ENCODE assay signal across 1 mouse cellular context in the genomic region with DNA sequence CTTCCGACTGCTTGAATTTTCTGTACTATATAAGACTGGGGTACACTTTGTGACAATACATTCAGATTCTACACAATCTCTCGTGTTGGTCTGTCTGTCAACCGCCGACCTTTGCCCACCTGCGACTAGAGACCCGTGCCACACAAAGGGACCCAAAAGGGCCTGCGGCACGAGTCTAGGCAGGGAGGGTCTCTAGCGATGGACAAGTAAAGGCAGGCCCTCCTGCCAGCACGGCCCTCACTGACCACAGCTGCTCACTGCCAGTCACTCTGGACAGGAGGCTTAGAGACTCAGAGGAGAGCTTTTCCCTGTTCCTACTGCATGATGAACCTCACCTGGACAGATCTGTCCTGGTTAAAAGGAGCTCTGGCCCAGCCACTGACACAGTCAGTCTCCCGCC.
TF ChIP-seq lines count a peak whose summit lies in the region.

No protein-coding gene starts in this region.

TF ChIP-seq in ES-E14, 5 proteins besides CTCF, POLR2A, EP300 and RAD21:
- TF ChIP-seq HCFC1 (IDR thresholded peaks at IDR 0.05; ENCODE audit: borderline replicate concordance, insufficient read depth, low read length), result no peak
- TF ChIP-seq CHD2 (IDR thresholded peaks at IDR 0.05; ENCODE audit: low read depth, low read length), result no peak
- no peak for TF ChIP-seq ZNF384 (IDR thresholded peaks at IDR 0.05; ENCODE audit: low read depth, low read length)
